Mouse (Mus musculus): Measurements from ENCODE around the gene Camk1d.

Camk1d gene

DNA sequence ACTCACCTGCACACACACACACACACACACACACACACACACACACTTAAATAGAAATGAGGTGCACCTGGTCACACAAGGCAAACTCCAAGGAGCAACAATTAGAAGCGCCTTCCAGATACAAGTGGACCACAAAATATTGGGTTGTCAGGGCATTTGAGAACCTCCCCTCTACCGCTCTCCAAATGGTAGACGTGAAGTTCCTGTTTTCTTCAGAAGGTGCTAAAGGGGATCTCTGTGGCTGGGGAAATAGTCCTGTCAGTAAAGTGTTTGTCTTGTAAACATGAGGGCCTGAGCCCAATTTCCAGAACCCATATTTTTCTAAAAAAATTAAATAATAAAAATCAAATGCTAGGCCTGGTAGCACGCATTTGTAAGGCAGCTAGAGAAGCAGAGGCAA, 4.4 kb downstream of the Camk1d start:
- DNase-seq (ENCODE audit: low spot score in 2 of 2) = no peak

DNA sequence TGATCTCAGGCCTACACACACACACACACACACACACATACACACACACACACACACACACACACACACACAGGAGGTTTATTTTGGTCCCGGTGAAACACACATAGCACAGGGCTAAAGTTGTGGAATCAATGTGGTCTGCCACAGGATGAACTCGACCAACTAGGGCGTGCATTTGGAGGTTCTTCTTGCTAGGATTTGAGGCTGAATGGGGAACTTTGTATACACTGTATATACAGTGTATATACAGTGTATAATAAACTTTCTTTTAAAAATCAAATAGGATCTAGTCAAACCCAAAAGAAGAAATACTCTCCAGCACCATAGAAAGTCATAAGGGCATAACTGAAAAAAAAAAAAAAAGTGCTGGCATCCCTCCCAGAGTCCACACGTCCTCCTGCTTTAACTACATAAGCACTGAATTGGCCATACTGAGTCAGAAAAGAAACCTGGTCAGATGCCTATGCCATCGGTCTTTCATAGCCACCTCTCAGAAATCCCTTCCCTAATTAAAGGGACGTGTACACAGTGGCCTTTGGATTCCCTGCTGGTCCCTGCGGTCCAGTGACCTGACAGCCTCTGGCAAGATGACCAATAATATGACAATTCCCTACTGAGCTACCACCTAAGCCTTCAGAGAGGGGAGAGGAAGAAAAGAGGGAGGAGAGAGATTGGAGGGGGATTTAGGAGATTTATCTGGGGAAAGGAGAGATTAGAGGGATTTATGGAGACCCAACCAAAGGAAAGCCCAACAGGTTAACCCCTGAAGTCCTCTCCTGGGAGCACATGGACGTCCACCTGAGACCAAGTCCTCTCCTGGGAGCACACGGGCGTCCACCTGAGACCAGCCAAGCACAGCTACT, 6.2 kb downstream of the Camk1d start:
- DNase-seq (ENCODE audit: low spot score in 2 of 2) = no peak

- DNase-seq (ENCODE audit: low spot score in 2 of 2) = no peak
Measured at GRCm38 (mm10) chr2:5706618-5707017, 7.7 kb downstream of the Camk1d start.

GRCm38 (mm10) chr2:5702370-5702769, 11.9 kb downstream of the Camk1d start:
- DNase-seq (ENCODE audit: low spot score in 2 of 2) = no peak

DNA sequence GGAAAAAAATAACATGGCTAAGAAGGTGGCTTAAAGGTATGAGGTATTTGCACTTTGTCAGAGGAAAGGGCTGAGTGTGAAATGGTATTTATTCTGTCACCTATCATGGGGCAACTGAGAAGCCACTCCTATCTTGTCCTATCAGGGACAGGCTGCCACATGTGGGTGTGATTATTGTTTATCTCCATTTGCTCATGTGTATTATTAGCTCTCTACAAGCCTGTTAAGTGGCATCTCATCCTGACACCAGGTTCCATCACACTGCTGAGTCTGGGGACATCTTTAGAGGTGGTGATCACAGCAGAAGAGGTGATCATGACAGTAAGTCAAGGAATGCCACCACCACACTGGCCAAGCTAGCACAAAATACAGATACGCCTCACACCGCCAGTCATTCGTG, 13.4 kb downstream of the Camk1d start:
- DNase-seq (ENCODE audit: low spot score in 2 of 2) = no peak

- no peak for DNase-seq (ENCODE audit: low spot score in 2 of 2)
Measured at GRCm38 (mm10) chr2:5698451-5698850, 15.9 kb downstream of the Camk1d start.

DNA sequence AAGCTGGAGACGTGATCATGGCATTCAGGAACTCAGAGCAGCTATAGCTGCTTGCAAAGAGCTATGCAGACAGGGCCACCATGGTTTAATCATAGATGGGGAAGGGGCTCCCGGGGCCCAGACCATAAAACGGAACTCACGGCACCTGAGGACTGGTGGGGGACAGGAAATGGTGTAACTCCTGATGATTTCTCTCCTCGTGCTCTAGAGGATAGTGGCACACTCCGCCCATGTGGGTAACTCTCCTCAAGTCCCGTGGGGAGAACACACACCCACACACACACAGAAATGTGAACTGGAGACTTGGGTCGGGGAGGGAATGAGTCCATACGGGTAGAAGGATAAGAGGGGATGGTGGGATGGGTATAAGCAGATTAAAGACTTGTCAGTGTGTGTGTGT, 20.2 kb downstream of the Camk1d start:
- DNase-seq (ENCODE audit: low spot score in 2 of 2) = no peak

DNA sequence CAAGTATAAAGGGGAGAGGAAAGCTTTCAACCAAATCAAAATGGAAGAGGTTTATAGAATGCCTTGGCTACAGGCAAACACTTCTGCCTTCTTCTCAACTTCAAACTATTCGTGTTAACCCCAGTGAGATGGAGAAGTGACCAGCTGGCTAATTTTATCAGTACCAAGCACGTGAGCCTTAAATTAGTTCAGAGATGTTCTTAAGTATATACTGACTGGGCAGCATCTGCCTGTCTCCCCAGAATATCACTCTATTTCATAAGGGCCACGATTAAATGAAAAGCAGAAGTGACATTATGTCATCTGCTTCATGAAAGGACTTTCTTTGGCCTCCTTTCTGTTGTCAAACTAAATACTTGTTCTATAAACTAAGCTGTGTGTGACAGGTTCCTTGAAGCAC, 22.6 kb downstream of the Camk1d start:
- DNase-seq (ENCODE audit: low spot score in 2 of 2) = no peak

- no peak for DNase-seq (ENCODE audit: low spot score in 2 of 2)
Measured at GRCm38 (mm10) chr2:5683366-5683765, 30.9 kb downstream of the Camk1d start.

GRCm38 (mm10) chr2:5681909-5682308, 32.4 kb downstream of the Camk1d start:
- no peak for DNase-seq (ENCODE audit: low spot score in 2 of 2)

- peak in 1 of 2 experiments; percentile 33 for DNase-seq (ENCODE audit: low spot score in 2 of 2)
Measured at GRCm38 (mm10) chr2:5681302-5681701, 33.0 kb downstream of the Camk1d start.

GRCm38 (mm10) chr2:5679055-5679454, 35.3 kb downstream of the Camk1d start:
- DNase-seq (ENCODE audit: low spot score in 2 of 2) = no peak

- no peak for DNase-seq (ENCODE audit: low spot score in 2 of 2)
Measured at GRCm38 (mm10) chr2:5677472-5677871, 36.8 kb downstream of the Camk1d start.

DNA sequence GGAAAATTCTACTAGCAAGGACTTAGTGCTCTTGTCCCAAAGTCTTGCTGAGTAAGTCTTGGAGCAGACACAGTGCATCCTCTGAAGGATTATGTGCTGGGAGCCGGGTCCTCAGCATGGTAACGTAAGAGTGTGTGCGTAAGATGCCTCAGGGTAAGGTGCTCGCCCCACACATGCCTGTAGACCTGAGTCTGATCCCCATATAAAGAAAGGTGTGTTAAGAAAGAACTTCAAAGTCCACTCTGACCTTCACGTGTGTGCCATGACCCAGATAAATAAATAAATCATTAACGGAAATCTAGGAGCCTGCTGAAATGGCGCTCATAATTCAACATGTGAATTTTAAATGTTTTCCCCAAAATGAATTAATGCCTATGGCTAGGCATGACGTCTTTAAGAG, 37.5 kb downstream of the Camk1d start:
- DNase-seq (ENCODE audit: low spot score in 2 of 2) = no peak

DNA sequence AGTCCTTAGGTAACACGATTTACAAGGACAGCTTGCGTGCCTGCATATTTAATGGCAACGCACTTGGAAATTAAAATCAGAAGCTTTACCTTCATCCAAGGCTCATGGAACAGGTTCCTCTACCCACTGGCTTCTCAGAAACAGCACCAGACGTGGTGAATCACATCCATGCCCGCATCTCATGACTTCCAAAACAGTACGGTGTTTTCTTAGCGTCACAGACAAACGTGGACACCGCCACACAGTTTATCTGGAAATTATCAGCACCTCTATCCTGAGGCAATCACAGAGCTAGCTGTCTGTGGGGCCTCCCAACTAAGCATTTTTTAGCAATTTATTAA, 38.2 kb downstream of the Camk1d start:
- peak in 1 of 2 experiments; percentile 44 for DNase-seq (ENCODE audit: low spot score in 2 of 2)

DNA sequence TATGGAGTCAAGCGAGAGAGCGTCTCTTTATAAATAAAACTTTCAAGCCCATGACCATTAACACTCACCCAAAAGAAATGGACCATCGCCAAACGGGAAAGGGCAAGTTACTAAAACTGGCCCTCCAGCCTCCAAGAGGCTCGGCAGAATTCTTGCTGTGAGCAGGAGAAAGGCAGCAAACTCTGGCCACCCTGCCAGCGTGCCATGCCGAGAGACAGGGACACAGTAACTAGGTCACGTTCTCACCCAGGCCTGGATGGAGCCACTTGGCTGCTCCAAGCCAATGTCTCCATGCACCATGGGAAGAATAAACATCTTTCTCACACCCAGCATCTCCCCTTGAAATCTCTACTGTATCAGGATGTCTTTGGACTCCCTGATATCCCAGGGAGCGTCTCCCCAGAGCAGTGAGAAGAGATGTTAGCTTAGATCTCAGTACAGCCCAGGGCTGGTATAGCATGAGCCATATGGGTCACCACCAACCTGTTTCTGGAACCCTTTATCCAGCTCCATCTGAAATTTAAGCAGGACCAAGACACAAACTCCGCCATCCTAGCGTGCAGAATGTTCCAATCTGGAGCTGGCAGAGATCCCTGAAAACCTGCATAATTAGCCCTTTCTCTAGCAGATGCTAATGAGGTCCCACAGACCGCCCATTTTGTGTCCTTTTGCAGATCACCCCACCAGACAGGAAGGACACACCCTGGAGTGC, 38.7 kb downstream of the Camk1d start:
- DNase-seq (ENCODE audit: low spot score in 2 of 2) = peak; percentile 43 to 68

DNA sequence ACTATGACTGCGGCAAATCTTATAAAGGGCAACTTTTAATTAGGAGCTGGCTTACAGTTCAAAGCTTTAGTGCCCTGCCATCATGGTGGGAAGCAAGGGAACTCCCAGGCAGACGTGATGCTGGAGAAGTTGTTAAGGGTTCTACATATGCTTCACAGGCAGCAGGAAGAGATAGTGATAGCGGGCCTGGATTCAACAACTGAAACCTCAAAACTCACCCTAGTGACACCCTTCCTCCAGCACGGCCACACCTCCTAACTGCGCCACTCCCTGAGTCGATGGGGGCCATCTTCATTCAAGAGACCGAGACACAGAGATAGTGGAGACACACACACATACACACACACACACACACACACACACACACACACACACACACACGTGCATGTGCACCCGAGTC, 39.8 kb downstream of the Camk1d start:
- DNase-seq (ENCODE audit: low spot score in 2 of 2) = no peak

GRCm38 (mm10) chr2:5673816-5674215, 40.5 kb downstream of the Camk1d start:
- DNase-seq (ENCODE audit: low spot score in 2 of 2) = no peak

DNA sequence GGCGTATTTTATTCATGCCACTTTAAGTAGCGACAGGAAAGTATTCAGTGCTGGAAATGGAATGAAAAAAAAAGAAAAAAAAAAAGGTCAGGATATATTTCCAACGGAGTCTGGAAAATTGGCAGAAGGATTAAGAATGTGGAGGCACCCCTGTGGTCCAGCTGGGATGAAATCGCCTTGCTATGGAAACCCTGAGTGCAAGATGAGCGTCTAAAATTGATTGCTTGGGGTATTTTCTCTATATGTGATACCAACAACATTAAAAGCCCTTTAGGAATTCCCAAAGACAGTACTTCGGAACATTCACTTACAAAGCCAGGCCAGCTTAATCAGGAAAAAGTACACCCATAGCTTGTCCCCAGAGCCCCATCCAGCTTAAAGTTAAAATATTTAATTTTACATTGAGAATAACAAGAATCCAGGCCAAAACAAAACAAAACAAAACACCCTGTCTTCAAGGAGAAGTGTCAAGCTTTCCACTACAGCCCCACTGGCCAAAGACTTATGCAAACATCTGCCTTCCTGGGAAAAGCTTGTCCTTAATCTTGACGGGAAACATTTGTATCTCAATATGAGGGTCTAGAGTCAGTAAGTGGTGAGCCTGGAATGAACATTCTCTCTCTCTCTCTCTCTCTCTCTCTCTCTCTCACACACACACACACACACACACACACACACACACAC, 41.3 kb downstream of the Camk1d start:
- DNase-seq (ENCODE audit: low spot score in 2 of 2) = no peak

DNA sequence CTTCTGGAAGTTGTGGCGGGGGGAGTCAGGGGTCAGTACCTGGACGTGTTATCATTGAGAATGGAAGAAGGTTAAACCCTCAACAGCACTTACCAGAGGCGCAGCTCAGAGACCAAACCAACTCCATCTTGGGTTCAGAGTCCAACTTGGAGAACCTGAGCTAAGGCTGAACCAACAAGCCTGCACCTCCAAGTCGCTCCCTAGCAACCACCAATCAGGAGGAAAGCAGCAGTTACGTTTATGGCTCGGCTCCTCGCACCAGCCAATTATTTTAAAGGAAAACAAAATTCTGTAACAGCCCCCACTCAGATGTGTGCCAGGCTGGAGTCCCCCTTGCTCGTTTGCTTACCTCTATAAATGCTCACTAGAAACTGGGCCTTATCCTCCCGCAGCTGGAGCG, 44.2 kb downstream of the Camk1d start:
- DNase-seq (ENCODE audit: low spot score in 2 of 2) = no peak

DNA sequence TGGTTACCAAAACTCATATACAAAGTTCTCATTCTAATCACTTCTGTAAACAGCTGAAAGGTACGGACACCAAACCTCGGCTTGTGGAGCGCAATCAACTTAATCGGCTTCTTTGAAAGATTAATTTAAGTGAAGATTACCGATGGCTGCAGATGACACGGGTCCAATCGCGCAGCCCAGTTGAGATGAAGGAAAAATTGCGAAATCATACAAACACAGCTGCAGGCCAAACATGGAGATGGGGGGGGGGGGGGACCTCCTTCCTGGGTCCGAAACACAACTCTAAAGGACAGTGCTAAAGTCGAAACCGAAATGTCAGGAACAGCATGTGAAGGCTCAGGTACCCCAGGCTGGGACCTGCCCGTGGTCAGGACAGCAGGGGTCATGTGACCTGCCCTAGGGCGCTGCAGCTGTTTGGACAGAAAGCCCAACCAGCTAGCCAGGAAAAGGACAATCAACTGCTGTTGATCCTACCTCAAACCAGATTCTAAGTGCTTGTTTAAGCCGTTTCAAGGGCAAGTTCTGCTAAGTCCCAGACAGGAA, 44.7 kb downstream of the Camk1d start:
- no peak for DNase-seq (ENCODE audit: low spot score in 2 of 2)

- DNase-seq (ENCODE audit: low spot score in 2 of 2) = no peak
Measured at GRCm38 (mm10) chr2:5668940-5669339, 45.4 kb downstream of the Camk1d start.

All from right cerebral cortex, postnatal 36 days (tissue).